Mouse (Mus musculus): ENCODE measurements at regions not wholly inside any gene's neighbourhood (a gene's known extent, or its start where the extent isn't known, plus 50 kb on each side); places are given as distances from the start of the nearest gene placed in this dataset.

DNA sequence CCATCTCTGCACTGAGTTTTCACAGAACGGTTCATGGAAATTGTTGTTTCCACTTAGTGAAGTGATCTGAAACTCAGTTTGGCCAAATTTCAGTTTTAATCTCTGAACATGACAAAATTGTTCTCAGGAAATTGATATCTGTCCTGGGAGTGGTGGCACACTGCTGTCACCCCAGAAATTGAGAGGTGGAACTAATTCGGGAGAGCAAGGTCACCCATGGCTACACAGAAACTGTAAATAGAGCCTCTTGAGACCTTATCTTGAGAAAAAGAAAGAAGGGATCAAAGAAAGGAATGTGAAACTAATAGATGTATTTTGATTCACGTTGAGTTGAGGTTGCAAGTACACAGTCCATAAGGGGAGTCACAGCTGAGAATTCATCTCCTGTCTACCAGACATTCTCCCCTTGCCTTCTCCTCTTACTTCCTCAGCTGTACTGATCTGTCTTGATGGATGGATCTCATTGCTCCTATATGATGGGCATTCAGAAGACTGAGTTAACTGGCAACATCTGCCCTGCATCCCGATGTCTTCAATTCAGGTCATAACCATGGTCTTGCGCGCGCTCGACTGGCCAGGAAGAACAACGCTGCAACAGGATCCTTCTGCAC, 120.2 kb upstream of the Atp2b1 start:
- no peak overlapping the region for H3K4me3 ChIP-seq (ENCODE audit: insufficient read depth in 1 of 2, low read depth in 1 of 2, low read length in 2 of 2, poor library complexity in 1 of 2, severe bottlenecking in 1 of 2)
- no peak for DNase-seq (ENCODE audit: low read depth, low spot score)
- TF ChIP-seq ZC3H11A (IDR thresholded peaks at IDR 0.05; ENCODE audit: borderline replicate concordance, low read depth, low read length) (no peak), HCFC1 (IDR thresholded peaks at IDR 0.05; ENCODE audit: borderline replicate concordance, insufficient read depth, low read length) (no peak), CHD2 (IDR thresholded peaks at IDR 0.05; ENCODE audit: low read depth, low read length) (no peak), ZNF384 (IDR thresholded peaks at IDR 0.05; ENCODE audit: low read depth, low read length) (no peak), MAFK (IDR thresholded peaks at IDR 0.05; ENCODE audit: insufficient read depth, low read depth, low read length) (no peak)
- no peaks in the 10 kb centered on the region for H3K9me3 ChIP-seq (ENCODE audit: control insufficient read depth, insufficient read depth, low read depth, low read length)
- H3K27ac ChIP-seq (ENCODE audit: insufficient read depth, low read depth, low read length, poor library complexity, severe bottlenecking): no peak overlapping the region
- H3K36me3 ChIP-seq (ENCODE audit: control insufficient read depth, insufficient read depth, low read length, poor library complexity, severe bottlenecking): no peaks in the 10 kb centered on the region
- in situ Hi-C loops (cut with MboI; ENCODE audit: low sequenced_read_pairs in 2 of 2, unreplicated experiment in 2 of 2): no loop called here
- H3K4me1 ChIP-seq (ENCODE audit: control insufficient read depth in 2 of 2, insufficient read depth in 2 of 2, low read length in 2 of 2, poor library complexity in 1 of 2): no peaks in the 10 kb centered on the region
- H3K9ac ChIP-seq (ENCODE audit: insufficient read depth, low read depth, low read length, poor library complexity, severe bottlenecking): no peak overlapping the region

DNA sequence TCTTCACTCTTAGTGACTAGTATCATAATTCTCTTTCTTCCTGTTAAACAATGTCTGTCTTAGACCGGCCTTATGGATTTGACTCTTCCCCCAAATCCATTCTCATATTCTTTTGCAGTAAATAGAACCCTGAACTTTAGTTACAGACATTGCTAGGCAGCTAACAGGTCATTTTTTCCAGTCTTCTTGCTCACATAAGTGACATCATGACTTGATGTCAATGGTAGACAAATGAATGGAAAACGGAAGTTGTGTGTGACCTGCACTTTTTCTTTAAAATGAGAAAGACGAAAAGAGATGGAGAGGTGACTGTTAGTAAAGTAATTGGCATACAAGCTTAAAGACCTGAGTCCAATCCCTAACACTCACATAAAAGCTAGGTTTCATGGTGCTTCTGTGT, 118.2 kb upstream of the Atp2b1 start:
- Histone ChIP-seq H3K4me3 (ENCODE audit: insufficient read depth in 1 of 2, low read depth in 1 of 2, low read length in 2 of 2, poor library complexity in 1 of 2, severe bottlenecking in 1 of 2) (no peak overlapping the region), H3K4me1 (ENCODE audit: control insufficient read depth in 2 of 2, insufficient read depth in 2 of 2, low read length in 2 of 2, poor library complexity in 1 of 2) (no peaks in the 10 kb centered on the region), H3K27ac (ENCODE audit: insufficient read depth, low read depth, low read length, poor library complexity, severe bottlenecking) (no peak overlapping the region), H3K9me3 (ENCODE audit: control insufficient read depth, insufficient read depth, low read depth, low read length) (no peaks in the 10 kb centered on the region), H3K36me3 (ENCODE audit: control insufficient read depth, insufficient read depth, low read length, poor library complexity, severe bottlenecking) (no peaks in the 10 kb centered on the region), H3K9ac (ENCODE audit: insufficient read depth, low read depth, low read length, poor library complexity, severe bottlenecking) (no peak overlapping the region)
- no peak for DNase-seq (ENCODE audit: low read depth, low spot score)
- in situ Hi-C loops (cut with MboI; ENCODE audit: low sequenced_read_pairs in 2 of 2, unreplicated experiment in 2 of 2): no loop called here
- no peak for TF ChIP-seq CHD2 (IDR thresholded peaks at IDR 0.05; ENCODE audit: low read depth, low read length)
- no peak for TF ChIP-seq ZNF384 (IDR thresholded peaks at IDR 0.05; ENCODE audit: low read depth, low read length)
- TF ChIP-seq MAFK (IDR thresholded peaks at IDR 0.05; ENCODE audit: insufficient read depth, low read depth, low read length): no peak
- TF ChIP-seq HCFC1 (IDR thresholded peaks at IDR 0.05; ENCODE audit: borderline replicate concordance, insufficient read depth, low read length): no peak
- no peak for TF ChIP-seq ZC3H11A (IDR thresholded peaks at IDR 0.05; ENCODE audit: borderline replicate concordance, low read depth, low read length)

DNA sequence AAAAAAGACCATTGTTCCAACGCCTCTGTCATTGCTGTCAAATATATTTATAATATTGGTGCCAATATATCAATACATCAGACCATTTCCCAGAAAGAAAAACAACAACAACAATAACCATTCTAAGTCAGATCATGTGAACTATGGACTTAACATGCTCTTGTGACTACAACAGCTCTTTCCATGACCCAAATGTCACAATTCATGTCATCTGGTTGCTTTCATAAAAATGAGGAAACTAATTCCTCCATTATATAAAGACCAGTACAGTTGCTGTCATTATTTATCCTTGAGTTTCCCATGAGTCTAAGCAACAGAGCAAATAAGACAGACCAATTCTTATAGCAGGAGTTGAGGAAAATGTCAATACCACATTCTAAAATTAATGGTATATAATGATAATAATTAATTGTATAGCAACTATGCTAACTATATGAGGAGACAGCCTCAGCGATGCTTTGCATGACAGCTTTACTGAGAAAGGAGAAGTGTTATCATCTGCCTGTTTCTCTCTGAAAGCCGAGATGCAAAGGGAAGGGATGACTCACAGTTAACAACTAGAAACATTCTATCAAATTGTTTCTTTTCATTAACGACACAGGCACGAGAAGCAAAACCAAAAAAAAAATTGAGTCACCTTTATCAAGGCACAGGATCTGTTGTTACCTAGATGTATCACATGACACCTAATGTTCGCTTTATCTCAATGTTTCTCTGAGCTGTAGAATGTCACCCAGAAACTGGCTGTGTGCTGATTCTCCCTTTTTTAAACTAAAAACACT, 115.4 kb upstream of the Atp2b1 start:
- Histone ChIP-seq H3K9me3 (ENCODE audit: control insufficient read depth, insufficient read depth, low read depth, low read length) (no peaks in the 10 kb centered on the region), H3K9ac (ENCODE audit: insufficient read depth, low read depth, low read length, poor library complexity, severe bottlenecking) (no peak overlapping the region), H3K36me3 (ENCODE audit: control insufficient read depth, insufficient read depth, low read length, poor library complexity, severe bottlenecking) (no peaks in the 10 kb centered on the region), H3K4me1 (ENCODE audit: control insufficient read depth in 2 of 2, insufficient read depth in 2 of 2, low read length in 2 of 2, poor library complexity in 1 of 2) (no peaks in the 10 kb centered on the region), H3K27ac (ENCODE audit: insufficient read depth, low read depth, low read length, poor library complexity, severe bottlenecking) (no peak overlapping the region), H3K4me3 (ENCODE audit: insufficient read depth in 1 of 2, low read depth in 1 of 2, low read length in 2 of 2, poor library complexity in 1 of 2, severe bottlenecking in 1 of 2) (no peak overlapping the region)
- in situ Hi-C loops (cut with MboI; ENCODE audit: low sequenced_read_pairs in 2 of 2, unreplicated experiment in 2 of 2): no loop called here
- no peak for DNase-seq (ENCODE audit: low read depth, low spot score)
- TF ChIP-seq MAFK (IDR thresholded peaks at IDR 0.05; ENCODE audit: insufficient read depth, low read depth, low read length): no peak
- TF ChIP-seq HCFC1 (IDR thresholded peaks at IDR 0.05; ENCODE audit: borderline replicate concordance, insufficient read depth, low read length): no peak
- TF ChIP-seq ZNF384 (IDR thresholded peaks at IDR 0.05; ENCODE audit: low read depth, low read length): no peak
- TF ChIP-seq ZC3H11A (IDR thresholded peaks at IDR 0.05; ENCODE audit: borderline replicate concordance, low read depth, low read length): no peak
- TF ChIP-seq CHD2 (IDR thresholded peaks at IDR 0.05; ENCODE audit: low read depth, low read length): no peak

DNA sequence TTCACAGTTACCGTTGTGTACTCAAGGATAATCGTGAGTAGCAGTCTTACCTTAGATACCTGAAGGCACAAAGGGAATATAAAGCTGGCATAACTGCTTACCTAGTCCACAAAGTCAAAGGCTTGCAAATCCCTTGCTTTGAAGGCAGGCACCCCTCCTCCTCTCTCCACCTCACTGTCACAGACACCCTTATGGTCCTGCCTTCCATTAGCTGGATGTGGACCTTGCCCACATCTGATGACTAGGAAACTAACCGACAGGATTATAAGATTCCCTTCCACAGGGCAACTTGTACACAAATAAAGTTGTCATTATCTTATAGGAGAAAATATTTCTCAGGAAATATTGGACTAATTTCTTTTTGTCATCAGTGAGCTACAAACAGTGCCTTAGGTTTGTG, 114.4 kb upstream of the Atp2b1 start:
- H3K36me3 ChIP-seq (ENCODE audit: control insufficient read depth, insufficient read depth, low read length, poor library complexity, severe bottlenecking): no peaks in the 10 kb centered on the region
- no peak for DNase-seq (ENCODE audit: low read depth, low spot score)
- H3K27ac ChIP-seq (ENCODE audit: insufficient read depth, low read depth, low read length, poor library complexity, severe bottlenecking): no peak overlapping the region
- H3K9ac ChIP-seq (ENCODE audit: insufficient read depth, low read depth, low read length, poor library complexity, severe bottlenecking): no peak overlapping the region
- no peaks in the 10 kb centered on the region for H3K9me3 ChIP-seq (ENCODE audit: control insufficient read depth, insufficient read depth, low read depth, low read length)
- TF ChIP-seq MAFK (IDR thresholded peaks at IDR 0.05; ENCODE audit: insufficient read depth, low read depth, low read length) (no peak), ZNF384 (IDR thresholded peaks at IDR 0.05; ENCODE audit: low read depth, low read length) (no peak), ZC3H11A (IDR thresholded peaks at IDR 0.05; ENCODE audit: borderline replicate concordance, low read depth, low read length) (no peak), CHD2 (IDR thresholded peaks at IDR 0.05; ENCODE audit: low read depth, low read length) (no peak), HCFC1 (IDR thresholded peaks at IDR 0.05; ENCODE audit: borderline replicate concordance, insufficient read depth, low read length) (no peak)
- in situ Hi-C loops (cut with MboI; ENCODE audit: low sequenced_read_pairs in 2 of 2, unreplicated experiment in 2 of 2): no loop called here
- H3K4me1 ChIP-seq (ENCODE audit: control insufficient read depth in 2 of 2, insufficient read depth in 2 of 2, low read length in 2 of 2, poor library complexity in 1 of 2): no peaks in the 10 kb centered on the region
- no peak overlapping the region for H3K4me3 ChIP-seq (ENCODE audit: insufficient read depth in 1 of 2, low read depth in 1 of 2, low read length in 2 of 2, poor library complexity in 1 of 2, severe bottlenecking in 1 of 2)
